Mouse (Mus musculus) c-Kit-positive CD71-negative TER-119-negative erythroid progenitor cells, embryonic 14.5 days (primary cell): ENCODE measurements around the gene Zfp61.

ENCODE experiments used
- DNase-seq: peaks from one replicate; pipeline ENCODE4 v3.0.0-alpha.2; 2013; ENCODE audit warnings: low read depth

Gene Zfp61

GRCm38 (mm10) chr7:24260000-24260312 lies 41.1 kb downstream of the Zfp61 start:
- DNase-seq, result no peak

- DNase-seq, result no peak
Measured at GRCm38 (mm10) chr7:24259306-24259999, 41.6 kb downstream of the Zfp61 start.

GRCm38 (mm10) chr7:24254633-24255474 lies 46.2 kb downstream of the Zfp61 start, which contains the start of gene Zfp108:
Gene Zfp108, plus strand, starts transcription at chr7:24254794.
- peak; percentile 51 for DNase-seq

- DNase-seq, result no peak
Measured at GRCm38 (mm10) chr7:24253779-24254615, 47.0 kb downstream of the Zfp61 start.
